Mouse (Mus musculus): Measurements from ENCODE around the gene Gmip.

The Gmip gene

GRCm38 (mm10) chr8:69808094-69808863 is at the start of gene Gmip:
Gene Gmip (plus strand): TSS chr8:69808679.
- no peak for DNase-seq

GRCm38 (mm10) chr8:69761814-69762445 is 46.5 kb upstream of the Gmip start:
- no peak for DNase-seq

- DNase-seq, result no peak
Observed at GRCm38 (mm10) chr8:69771221-69771620, 37.3 kb upstream of the Gmip start.

- no peak for DNase-seq
Observed at GRCm38 (mm10) chr8:69772106-69772505, 36.4 kb upstream of the Gmip start.

GRCm38 (mm10) chr8:69774503-69775148 is 33.9 kb upstream of the Gmip start, which contains the start of gene Gm20422:
Gene Gm20422 (minus strand): TSS chr8:69774886.
- peak; percentile 87 for DNase-seq

GRCm38 (mm10) chr8:69775149-69775534 is 33.3 kb upstream of the Gmip start:
- no peak for DNase-seq

- no peak for DNase-seq
Observed at GRCm38 (mm10) chr8:69777111-69777510, 31.4 kb upstream of the Gmip start.

GRCm38 (mm10) chr8:69789105-69789504 is 19.4 kb upstream of the Gmip start:
- no peak for DNase-seq

GRCm38 (mm10) chr8:69789731-69790130 is 18.7 kb upstream of the Gmip start:
- DNase-seq, result no peak

GRCm38 (mm10) chr8:69790364-69790763 is 18.1 kb upstream of the Gmip start:
- DNase-seq, result no peak

GRCm38 (mm10) chr8:69790773-69791367 is 17.6 kb upstream of the Gmip start, which contains the start of the genes Atp13a1 and Zfp866:
Gene Atp13a1 (plus strand): TSS chr8:69791163.
Gene Zfp866 (minus strand): TSS chr8:69791178.
- peak; percentile 86 for DNase-seq

- no peak for DNase-seq
Observed at GRCm38 (mm10) chr8:69791415-69792068, 16.9 kb upstream of the Gmip start.

- no peak for DNase-seq
Observed at GRCm38 (mm10) chr8:69793666-69794065, 14.8 kb upstream of the Gmip start.

- DNase-seq, result no peak
Observed at GRCm38 (mm10) chr8:69794096-69794495, 14.4 kb upstream of the Gmip start.

- DNase-seq, result no peak
Observed at GRCm38 (mm10) chr8:69794901-69795300, 13.6 kb upstream of the Gmip start.

GRCm38 (mm10) chr8:69796721-69797345 is 11.6 kb upstream of the Gmip start:
- no peak for DNase-seq

- no peak for DNase-seq
Observed at GRCm38 (mm10) chr8:69797661-69798060, 10.8 kb upstream of the Gmip start.

- no peak for DNase-seq
Observed at GRCm38 (mm10) chr8:69799261-69799660, 9.2 kb upstream of the Gmip start.

- DNase-seq, result no peak
Observed at GRCm38 (mm10) chr8:69799946-69800345, 8.5 kb upstream of the Gmip start.

GRCm38 (mm10) chr8:69801796-69802195 is 6.7 kb upstream of the Gmip start:
- no peak for DNase-seq

GRCm38 (mm10) chr8:69802216-69802615 is 6.3 kb upstream of the Gmip start:
- DNase-seq, result no peak

- DNase-seq, result no peak
Observed at GRCm38 (mm10) chr8:69803366-69803765, 5.1 kb upstream of the Gmip start.

Measured in cerebellum, adult 8-10 months (tissue).